Mouse (Mus musculus) lung, postnatal 0 days (tissue): ENCODE results near the gene Hist1h2bk.

Experiments used
- CTCF ChIP-seq: IDR thresholded peaks from 2 replicates; pipeline ENCODE4 v1.5.1; 2016; ENCODE audit warnings: antibody characterized with exemption, mild to moderate bottlenecking
- EP300 ChIP-seq: IDR thresholded peaks from 2 replicates; pipeline ENCODE4 v1.6.1; 2016; ENCODE audit warnings: antibody characterized with exemption, mild to moderate bottlenecking, control low read depth

GRCm38 (mm10) chr13:22050591-22051522 lies 15.2 kb downstream of the Hist1h2bk start:
- TF ChIP-seq EP300 (no peak), CTCF (peak; percentile 89)
